Mouse (Mus musculus) neural tube, embryonic 10.5 days (tissue): ENCODE measurements at regions not wholly inside any gene's neighbourhood (a gene's known extent, or its start where the extent isn't known, plus 50 kb on each side); places are given as distances from the start of the nearest gene placed in this dataset.

Experiments used
- DNase-seq: peaks from one replicate; pipeline ENCODE4 v3.0.0-alpha.2; 2017; ENCODE audit warnings: low spot score; ENCODE audit errors: extremely low spot score

DNA sequence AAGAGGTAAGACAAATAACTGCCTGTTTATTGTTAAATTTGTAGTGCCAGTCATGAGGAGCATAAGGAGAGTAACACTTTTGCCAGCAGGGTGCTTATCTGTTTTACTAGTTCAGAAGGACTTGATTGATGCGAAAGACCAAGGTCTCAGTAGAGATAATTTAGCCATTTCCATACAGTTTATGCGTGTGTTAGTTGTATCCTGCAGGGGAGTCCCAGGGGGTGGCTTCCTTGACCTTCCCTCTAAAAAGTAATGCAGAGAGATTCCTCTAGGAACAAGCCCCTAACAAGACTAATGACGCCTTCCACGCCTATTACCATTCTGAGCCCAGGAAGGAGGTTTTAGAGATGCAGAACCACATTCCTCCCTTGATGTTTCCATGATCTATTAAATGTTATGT is 192.6 kb upstream of the Gm49339 start:
- no peak for DNase-seq

DNA sequence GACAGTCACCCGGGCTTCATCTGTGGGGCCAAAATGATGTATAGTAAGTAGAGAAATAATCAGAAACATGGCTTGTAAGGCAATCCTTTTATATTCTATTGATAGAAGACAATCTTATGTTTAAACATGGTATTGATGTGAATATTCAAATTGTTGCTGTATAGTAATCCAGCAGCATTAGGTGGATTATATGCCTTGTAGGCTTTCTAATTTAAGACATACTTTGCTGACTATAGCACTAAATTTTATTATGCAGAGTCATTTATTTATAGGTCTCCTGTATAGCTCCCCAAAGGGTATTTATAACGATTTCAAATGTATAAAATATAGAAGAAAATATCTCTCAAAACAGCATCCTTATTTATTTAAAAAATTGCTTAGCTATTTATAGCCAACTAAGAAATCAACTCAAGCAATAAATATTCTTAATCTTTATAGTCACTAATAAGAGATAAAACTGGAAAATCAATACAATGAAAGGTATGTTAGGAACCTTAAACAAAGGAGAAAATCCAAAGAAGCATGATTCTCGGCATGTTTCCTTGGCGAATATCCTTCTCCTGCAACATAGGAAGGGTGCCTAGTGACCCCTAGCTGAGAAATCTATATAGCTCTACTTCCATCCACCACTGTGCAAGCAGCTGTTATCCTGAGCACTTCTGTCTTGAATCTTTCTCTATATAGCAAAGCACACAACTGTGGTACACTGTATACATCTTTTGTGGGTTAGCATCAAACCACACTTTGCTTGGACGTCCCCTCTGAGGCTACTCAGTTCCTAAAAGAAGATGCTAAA is 188.8 kb upstream of the Gm49339 start:
- no peak for DNase-seq

DNA sequence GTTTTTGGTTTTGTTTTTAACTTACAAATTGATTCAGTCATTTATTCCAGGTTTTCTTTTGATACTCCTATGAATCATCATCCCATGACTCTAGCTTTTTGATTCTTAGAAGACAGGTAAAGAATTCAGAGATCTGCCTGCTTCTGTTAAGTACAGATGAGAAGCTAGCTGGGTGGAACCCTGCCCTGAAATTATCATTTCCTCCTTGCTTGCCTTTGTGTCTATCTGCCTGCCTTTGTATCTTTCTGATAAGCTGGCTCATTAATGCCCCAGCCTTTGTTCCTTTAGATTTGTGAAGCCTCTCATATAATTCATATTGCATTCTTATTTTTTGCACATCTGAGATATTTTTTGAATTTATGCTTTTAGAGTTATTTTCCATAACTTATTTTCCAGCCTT is 167.6 kb upstream of the Gm49339 start:
- no peak for DNase-seq

DNA sequence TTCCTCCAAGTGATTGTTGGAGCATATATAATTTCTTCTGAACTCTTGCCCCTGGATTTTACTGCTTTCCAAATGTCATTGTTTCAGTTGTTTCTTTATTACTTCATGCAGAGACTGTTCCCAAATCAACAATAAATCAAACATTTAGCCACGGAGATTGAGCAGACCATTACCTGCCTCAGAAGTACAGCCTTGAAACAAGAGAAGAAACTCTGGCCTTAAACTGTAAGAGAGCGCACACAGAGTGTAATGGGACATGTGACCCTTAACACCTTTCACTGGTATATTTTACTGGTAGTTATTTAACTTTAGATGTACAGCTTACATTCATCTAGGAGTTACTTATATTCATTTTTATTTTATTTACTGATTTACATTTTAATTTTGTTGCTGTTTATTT is 160.2 kb upstream of the Gm49339 start:
- DNase-seq = no peak

DNA sequence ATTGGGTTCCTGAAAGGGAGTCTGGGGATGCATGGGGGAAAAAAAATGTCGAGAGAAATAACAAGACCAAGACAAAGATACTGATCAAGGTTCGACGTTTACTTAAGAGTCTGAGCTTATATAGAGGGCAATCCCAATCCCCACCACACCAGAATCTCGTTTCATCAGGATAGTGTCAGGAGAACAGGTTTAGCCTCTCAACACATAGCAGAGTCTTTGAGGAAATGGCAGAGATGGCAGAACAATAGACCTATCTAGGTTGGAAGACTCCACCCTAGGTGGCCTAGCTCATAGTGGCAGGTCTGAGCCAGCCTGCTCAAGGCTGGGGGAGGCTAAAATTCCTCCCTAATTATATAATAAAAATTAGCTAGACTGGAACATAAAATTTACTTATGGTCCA is 151.6 kb upstream of the Gm49339 start:
- DNase-seq = no peak

DNA sequence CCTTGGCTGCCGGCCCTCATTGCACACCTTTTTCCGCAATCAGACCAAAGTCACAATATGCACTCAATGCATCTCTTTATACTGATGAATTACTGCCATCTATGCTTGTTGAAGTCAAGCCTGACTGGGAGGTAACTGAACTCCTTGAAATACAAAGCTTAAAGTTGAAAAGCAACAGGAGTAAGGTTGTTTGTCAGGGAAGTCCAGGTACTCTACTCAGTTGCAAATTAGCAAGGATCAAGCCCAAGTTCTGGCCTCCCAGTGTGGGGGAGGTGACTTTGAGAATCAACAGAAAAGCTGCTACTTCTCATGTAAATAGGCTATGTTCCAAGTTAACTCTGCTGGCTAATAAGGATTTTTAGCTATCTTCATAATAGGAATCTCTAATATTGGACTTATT is 151.0 kb upstream of the Gm49339 start:
- no peak for DNase-seq
